Mouse (Mus musculus) heart, postnatal 0 days (tissue): Measurements from ENCODE around the gene Cit.

Experiments used
- CTCF ChIP-seq: IDR thresholded peaks from 2 replicates; pipeline ENCODE4 v1.5.1; 2016; ENCODE audit warnings: antibody characterized with exemption, control low read depth, low read depth
- EP300 ChIP-seq: IDR thresholded peaks from 2 replicates; pipeline ENCODE4 v1.6.1; 2016; ENCODE audit warnings: antibody characterized with exemption, low read depth

DNA sequence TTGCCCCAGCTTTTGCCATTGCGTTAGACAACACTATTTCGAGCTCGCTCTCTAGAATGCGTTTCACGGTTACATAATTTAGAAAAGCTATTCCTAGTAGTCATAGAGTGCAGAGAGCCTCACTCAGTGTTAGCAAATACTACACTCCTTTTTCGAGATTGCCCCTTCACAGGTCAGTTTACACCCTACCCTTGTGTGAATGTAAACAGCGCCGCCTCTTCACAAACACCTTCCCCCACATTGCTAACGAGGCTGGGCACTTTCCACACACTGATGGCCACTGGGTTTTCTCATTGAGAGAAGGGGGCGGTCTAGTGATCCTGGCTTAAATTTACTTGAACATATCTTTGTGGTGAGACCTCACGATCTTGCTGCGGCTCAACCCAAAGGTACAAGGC lies 711 bp upstream of the Cit start:
- TF ChIP-seq CTCF (no peak), EP300 (no peak)
